Mouse (Mus musculus): ENCODE measurements around the gene Dnah5.

DNA sequence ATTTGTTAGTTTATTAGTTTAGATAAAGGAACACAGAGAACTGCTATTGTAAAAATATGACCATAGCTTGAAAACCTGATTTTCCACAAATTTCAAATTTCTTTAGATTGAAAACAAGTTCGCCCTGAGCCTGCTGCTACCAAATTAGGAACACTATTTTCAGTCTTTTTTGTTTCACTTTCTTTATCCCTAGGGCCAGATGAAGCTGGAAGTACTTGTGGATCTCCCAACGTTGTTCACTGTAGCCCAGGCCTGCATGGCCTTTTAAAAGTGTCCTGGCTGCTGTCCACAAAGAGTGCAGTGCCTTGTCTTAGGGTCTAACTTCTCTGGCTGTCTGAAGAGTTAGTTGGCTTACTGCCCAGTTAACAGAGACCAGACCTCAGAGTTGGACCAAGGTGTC, 201.6 kb downstream of the Dnah5 start:
- TF ChIP-seq CTCF (IDR thresholded peaks at IDR 0.05; ENCODE audit: low read depth) (no peak), EP300 (IDR thresholded peaks at IDR 0.05; ENCODE audit: low read depth) (no peak)
